Mouse (Mus musculus): ENCODE results near the gene Kdm6a. TPM values are rescaled to one million over a fixed set of nuclear protein-coding genes. Genes with fewer than 3 reads are reported as not detected.
A peak's percentile ranks its signal among the peaks of the same experiment; 100 is the strongest.

Gene Kdm6a
- polyA plus RNA-seq (2015; fragmentation: Nextera tagmentation; extraction: Ambion mirVana), result 9.2 and 9.4 TPM in 2 replicates

GRCm38 (mm10) chrX:18162192-18162857 lies at the start of gene Kdm6a:
Gene Kdm6a (plus strand): TSS chrX:18162575.
- Histone ChIP-seq H3K27ac (ENCODE audit: low read depth) (peak within 1 kb of the TSS; percentile 98), H3K9me3 (ENCODE audit: low read length) (no peaks in the 10 kb centered on the region), H3K4me3 (ENCODE audit: low read depth, low read length) (peak within 1 kb of the TSS; percentile 91), H3K27me3 (ENCODE audit: insufficient read depth, low read length) (no peaks in the 10 kb centered on the region), H3K9ac (replicated peaks) (peak within 1 kb of the TSS; percentile 97), H3K36me3 (replicated peaks; ENCODE audit: insufficient read depth, low read length) (no peaks in the 10 kb centered on the region), H3K4me1 (ENCODE audit: insufficient read depth) (peaks cover 4% of the 10 kb centered on the region), H3K4me2 (ENCODE audit: low read depth, low read length) (peak within 1 kb of the TSS; percentile 91)
- TF ChIP-seq CTCF (IDR thresholded peaks at IDR 0.05; ENCODE audit: low read depth) (no peak), EP300 (IDR thresholded peaks at IDR 0.05; ENCODE audit: low read depth) (no peak)
- under 1% methylated on average over 48 of the region's 50 CpGs for WGBS (ENCODE audit: insufficient replicate concordance)
- DNase-seq, result peak; percentile 97
- ATAC-seq, result peak; percentile 92

DNA sequence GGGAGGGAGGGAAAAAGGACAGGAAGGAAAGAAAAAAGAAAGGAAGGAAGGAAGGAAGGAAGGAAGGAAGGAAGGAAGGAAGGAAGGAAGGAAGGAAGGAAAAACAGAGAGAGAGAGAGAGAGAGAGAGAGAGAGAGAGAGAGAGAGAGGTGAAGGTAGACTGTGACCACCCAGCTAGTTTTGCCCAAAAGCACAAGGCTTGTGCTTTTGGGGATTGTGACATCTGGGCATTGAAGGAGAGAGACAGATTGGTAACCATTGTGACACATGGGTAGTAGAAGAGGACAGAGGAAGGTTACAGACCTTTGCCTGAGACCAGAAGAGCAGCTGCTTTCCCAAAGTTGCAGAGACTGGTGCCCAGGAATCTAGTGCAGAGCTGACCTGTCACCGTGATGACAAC lies 16.8 kb upstream of the Kdm6a start, which contains the start of gene Dusp21:
TSS of gene Dusp21 (plus strand) at position 301 of the 400 bp plus-strand sequence.
- no peak for TF ChIP-seq EP300 (IDR thresholded peaks at IDR 0.05; ENCODE audit: low read depth)
- TF ChIP-seq CTCF (IDR thresholded peaks at IDR 0.05; ENCODE audit: low read depth), result no peak
- H3K4me3 ChIP-seq (ENCODE audit: low read depth, low read length), result no peak within 1 kb of the TSS
- no peaks in the 10 kb centered on the region for H3K4me1 ChIP-seq (ENCODE audit: insufficient read depth)
- no peak within 1 kb of the TSS for H3K27ac ChIP-seq (ENCODE audit: low read depth)
- WGBS (ENCODE audit: insufficient replicate concordance), result 81% methylated on average over 1 of the region's 1 CpGs
- no peak within 1 kb of the TSS for H3K9ac ChIP-seq (replicated peaks)
- DNase-seq (no peak), ATAC-seq (no peak)
- H3K9me3 ChIP-seq (ENCODE audit: low read length), result no peaks in the 10 kb centered on the region
- H3K36me3 ChIP-seq (replicated peaks; ENCODE audit: insufficient read depth, low read length), result no peaks in the 10 kb centered on the region
- no peak within 1 kb of the TSS for H3K4me2 ChIP-seq (ENCODE audit: low read depth, low read length)
- H3K27me3 ChIP-seq (ENCODE audit: insufficient read depth, low read length), result no peaks in the 10 kb centered on the region

DNA sequence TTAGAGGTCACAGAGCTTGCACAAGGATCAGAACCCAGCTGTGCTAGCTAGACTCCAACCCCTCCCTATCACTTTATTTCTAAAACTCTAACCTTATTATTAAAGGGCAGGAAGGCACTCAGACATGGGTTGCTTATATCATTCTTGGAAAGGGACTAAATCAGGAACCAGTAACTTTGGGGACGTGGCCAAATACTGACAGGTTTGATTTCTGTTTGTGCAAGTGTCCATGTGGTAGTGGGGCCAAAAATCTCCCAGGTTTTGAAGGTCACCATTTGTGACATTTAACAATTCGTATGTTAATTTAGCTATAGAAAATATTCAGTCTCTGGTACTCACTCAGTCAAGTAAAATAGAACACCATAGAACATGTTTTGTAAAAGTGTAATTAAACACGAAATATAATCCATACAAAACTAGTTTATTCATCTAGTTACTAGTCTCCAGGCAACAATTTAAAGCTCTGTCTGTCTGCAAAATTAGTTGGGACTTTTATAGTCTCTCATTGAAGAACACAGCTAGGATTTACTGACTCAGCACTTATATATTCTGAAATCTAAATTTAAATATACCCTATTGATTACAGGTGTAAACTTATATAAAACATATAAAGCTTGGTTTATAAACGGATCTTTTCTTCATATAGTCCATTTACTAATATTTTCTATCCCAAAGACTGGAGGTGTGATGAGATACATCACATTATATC lies 1.5 kb upstream of the Kdm6a start:
- H3K9me3 ChIP-seq (ENCODE audit: low read length), result no peaks in the 10 kb centered on the region
- H3K36me3 ChIP-seq (replicated peaks; ENCODE audit: insufficient read depth, low read length), result no peaks in the 10 kb centered on the region
- DNase-seq (no peak), ATAC-seq (no peak)
- TF ChIP-seq CTCF (IDR thresholded peaks at IDR 0.05; ENCODE audit: low read depth), result no peak
- TF ChIP-seq EP300 (IDR thresholded peaks at IDR 0.05; ENCODE audit: low read depth), result no peak
- WGBS (ENCODE audit: insufficient replicate concordance), result 53% methylated on average over 4 of the region's 4 CpGs
- no peak overlapping the region for H3K27ac ChIP-seq (ENCODE audit: low read depth)
- peaks cover 3% of the 10 kb centered on the region; the same call in 1 of the 2 replicates for H3K4me1 ChIP-seq (ENCODE audit: insufficient read depth)
- H3K9ac ChIP-seq (replicated peaks), result no peak overlapping the region
- peak overlapping the region; percentile 91; the same call in 1 of the 2 replicates for H3K4me2 ChIP-seq (ENCODE audit: low read depth, low read length)
- H3K4me3 ChIP-seq (ENCODE audit: low read depth, low read length), result no peak overlapping the region
- no peaks in the 10 kb centered on the region for H3K27me3 ChIP-seq (ENCODE audit: insufficient read depth, low read length)

- H3K27ac ChIP-seq (ENCODE audit: low read depth), result peak overlapping the region; percentile 93
- peak overlapping the region; percentile 91 for H3K4me3 ChIP-seq (ENCODE audit: low read depth, low read length)
- peak overlapping the region; percentile 87 for H3K9ac ChIP-seq (replicated peaks)
- WGBS (ENCODE audit: insufficient replicate concordance), result 1% methylated on average over 26 of the region's 28 CpGs
- H3K27me3 ChIP-seq (ENCODE audit: insufficient read depth, low read length), result no peaks in the 10 kb centered on the region
- H3K36me3 ChIP-seq (replicated peaks; ENCODE audit: insufficient read depth, low read length), result no peaks in the 10 kb centered on the region
- peak overlapping the region; percentile 91 for H3K4me2 ChIP-seq (ENCODE audit: low read depth, low read length)
- H3K4me1 ChIP-seq (ENCODE audit: insufficient read depth), result peaks cover 3% of the 10 kb centered on the region; the same call in 1 of the 2 replicates
- no peaks in the 10 kb centered on the region for H3K9me3 ChIP-seq (ENCODE audit: low read length)
- DNase-seq (no peak), ATAC-seq (peak; percentile 54)
- no peak for TF ChIP-seq EP300 (IDR thresholded peaks at IDR 0.05; ENCODE audit: low read depth)
- TF ChIP-seq CTCF (IDR thresholded peaks at IDR 0.05; ENCODE audit: low read depth), result no peak; the same call in 1 of the 2 replicates
Observed at GRCm38 (mm10) chrX:18161796-18162191, 581 bp upstream of the Kdm6a start.

- Histone ChIP-seq H3K4me1 (ENCODE audit: insufficient read depth) (peaks cover 6% of the 10 kb centered on the region), H3K36me3 (replicated peaks; ENCODE audit: insufficient read depth, low read length) (no peaks in the 10 kb centered on the region), H3K27ac (ENCODE audit: low read depth) (peak overlapping the region; percentile 98), H3K4me2 (ENCODE audit: low read depth, low read length) (peak overlapping the region; percentile 69), H3K9me3 (ENCODE audit: low read length) (no peaks in the 10 kb centered on the region), H3K27me3 (ENCODE audit: insufficient read depth, low read length) (no peaks in the 10 kb centered on the region), H3K9ac (replicated peaks) (peak overlapping the region; percentile 97), H3K4me3 (ENCODE audit: low read depth, low read length) (peak overlapping the region; percentile 91)
- ATAC-seq, result peak; percentile 32
- TF ChIP-seq EP300 (IDR thresholded peaks at IDR 0.05; ENCODE audit: low read depth), result no peak
- no peak for TF ChIP-seq CTCF (IDR thresholded peaks at IDR 0.05; ENCODE audit: low read depth)
- WGBS (ENCODE audit: insufficient replicate concordance), result under 1% methylated on average over 63 of the region's 95 CpGs
- peak; percentile 68 for DNase-seq
Observed at GRCm38 (mm10) chrX:18162861-18163731, 721 bp downstream of the Kdm6a start.

Data from liver, postnatal 0 days (tissue).